Mouse (Mus musculus) heart, embryonic 15.5 days (tissue): Measurements from ENCODE around the gene Prdm16. TPM values are rescaled to one million over a fixed set of nuclear protein-coding genes. Genes with fewer than 3 reads are reported as not detected.

ENCODE experiments used
- ATAC-seq: fragments of 200-750 bp; cut with Nextera tagmentation; replicated peaks from 2 replicates; pipeline ENCODE4 v1.8.0; 2017; ENCODE audit warnings: low read depth, moderate TSS enrichment; ENCODE audit not compliant: insufficient number of reproducible peaks, insufficient read depth, low FRiP score
- H3K27ac ChIP-seq: fragments of 300-500 bp; sonication (generic); 2 replicates; pipeline ENCODE4 v1.5.1; 2015; ENCODE audit warnings: mild to moderate bottlenecking, inconsistent platforms
- H3K27me3 ChIP-seq: fragments of 300-500 bp; sonication (generic); 2 replicates; pipeline ENCODE4 v1.6.1; 2015; ENCODE audit warnings: inconsistent platforms
- H3K36me3 ChIP-seq: fragments of 300-500 bp; sonication (generic); 2 replicates; pipeline ENCODE4 v1.6.1; 2015; ENCODE audit warnings: mild to moderate bottlenecking, inconsistent platforms
- H3K4me1 ChIP-seq: fragments of 300-500 bp; sonication (generic); replicated peaks from 2 replicates; pipeline ENCODE4 v1.6.1; 2015; ENCODE audit warnings: inconsistent platforms
- H3K4me2 ChIP-seq: fragments of 300-500 bp; sonication (generic); 2 replicates; pipeline ENCODE4 v1.6.1; 2015; ENCODE audit warnings: inconsistent platforms, mild to moderate bottlenecking, moderate library complexity
- H3K4me3 ChIP-seq: fragments of 300-500 bp; sonication (generic); 2 replicates; pipeline ENCODE4 v1.5.1; 2015; ENCODE audit warnings: mild to moderate bottlenecking, inconsistent platforms
- H3K9ac ChIP-seq: fragments of 300-500 bp; sonication (generic); 2 replicates; pipeline ENCODE4 v1.6.1; 2015; ENCODE audit warnings: mild to moderate bottlenecking, inconsistent platforms
- H3K9me3 ChIP-seq: fragments of 300-500 bp; sonication (generic); replicated peaks from 2 replicates; pipeline ENCODE4 v1.6.1; 2016; ENCODE audit warnings: inconsistent platforms
- WGBS: fragments of 180-500 bp; shearing (Covaris S2); methylation state at CpG from one replicate; pipeline ENCODE4 v1.1.7; 2015; ENCODE audit warnings: mixed read lengths; 5-methylcytosine and 5-hydroxymethylcytosine counted together
- polyA plus RNA-seq: library from polyadenylated mRNA; unstranded; fragments of >200 nt; fragmentation: Nextera tagmentation; extraction: Ambion mirVana; gene quantifications from 2 replicates; pipeline ENCODE4 v1.2.1, GENCODE M21; 2015

The Prdm16 gene
- polyA plus RNA-seq, 1 experiment from 2014 or later, result 20.9 TPM

DNA sequence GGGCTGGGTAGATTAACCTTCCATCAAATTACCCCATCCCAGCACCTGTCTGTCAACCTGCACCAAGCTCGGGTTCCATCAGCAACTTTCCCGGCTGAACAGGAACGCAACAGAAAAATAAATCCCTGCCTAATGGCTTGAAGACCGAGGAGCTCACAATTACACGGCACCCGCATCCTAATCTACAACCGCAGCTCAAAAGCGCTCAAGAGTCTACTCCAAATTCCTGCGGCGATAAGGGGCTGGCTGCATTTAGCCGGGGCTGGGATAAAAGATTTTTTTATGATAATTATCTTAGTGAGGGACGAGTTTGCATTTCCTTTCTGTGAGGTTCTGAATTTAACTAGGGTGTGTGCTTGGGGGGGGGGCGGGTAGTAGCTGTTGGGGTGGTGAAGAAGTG, 284.4 kb downstream of the Prdm16 start:
- Histone ChIP-seq H3K27ac (peak overlapping the region; percentile 3; the same call in 1 of the 2 replicates), H3K4me3 (no peak overlapping the region), H3K9me3 (no peaks in the 10 kb centered on the region), H3K9ac (no peak overlapping the region), H3K4me1 (peaks cover 15% of the 10 kb centered on the region), H3K27me3 (0 out of 2 replicates have a peak, but pooled peaks cover 8% of the 10 kb centered on the region), H3K36me3 (no peaks in the 10 kb centered on the region), H3K4me2 (no peak overlapping the region)
- no peak for ATAC-seq
- WGBS, result 28% methylated on average over 13 of the region's 13 CpGs

GRCm38 (mm10) chr4:154348197-154348786, 288.4 kb downstream of the Prdm16 start:
- 0 out of 2 replicates have a peak, but pooled peaks cover 4% of the 10 kb centered on the region for H3K27me3 ChIP-seq
- 53% methylated on average over 11 of the region's 11 CpGs for WGBS
- ATAC-seq, result 0 out of 2 replicates have a peak, but pooled peaks have one; percentile 5
- no peak overlapping the region for H3K27ac ChIP-seq
- no peak overlapping the region for H3K4me2 ChIP-seq
- H3K4me1 ChIP-seq, result peaks cover 20% of the 10 kb centered on the region
- no peak overlapping the region for H3K9ac ChIP-seq
- no peaks in the 10 kb centered on the region for H3K36me3 ChIP-seq
- no peaks in the 10 kb centered on the region for H3K9me3 ChIP-seq
- H3K4me3 ChIP-seq, result no peak overlapping the region

DNA sequence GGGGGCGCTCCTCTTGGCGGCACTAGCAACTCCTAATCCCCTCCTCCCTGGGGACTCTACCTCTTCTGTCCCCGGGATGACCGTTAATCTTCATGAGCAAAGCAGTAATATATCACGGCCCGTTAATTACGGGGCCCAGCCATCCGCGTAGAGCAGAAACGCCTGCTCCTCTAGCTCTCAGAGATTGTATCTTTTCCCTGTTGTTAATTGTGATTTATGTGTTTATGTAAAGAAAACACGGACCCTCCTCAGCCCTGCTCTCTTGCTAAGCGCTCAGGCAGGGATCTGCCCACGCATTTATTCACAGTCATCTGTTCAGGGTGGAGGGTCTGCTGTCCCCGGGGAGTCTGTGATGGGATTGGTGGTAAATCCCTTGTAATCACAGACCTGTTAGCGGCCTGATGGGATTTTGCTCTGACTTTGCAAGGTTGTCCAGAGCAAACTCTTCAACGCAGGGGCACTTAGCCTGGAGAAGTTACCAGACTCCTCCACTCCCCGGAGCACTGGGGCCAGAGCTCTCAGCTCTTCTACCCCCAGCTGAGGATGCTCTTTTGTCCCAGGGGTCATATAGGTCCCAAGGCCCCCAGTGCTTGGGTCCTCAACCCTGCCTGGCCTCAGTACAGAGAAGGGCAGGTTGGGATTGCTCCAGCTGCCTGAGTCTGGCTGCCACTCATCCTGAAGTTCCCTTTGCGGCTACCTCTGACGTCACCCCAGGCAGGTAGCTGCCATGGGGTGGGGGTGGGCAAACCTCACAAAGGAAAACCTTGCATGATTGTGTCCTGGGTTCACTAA, 289.7 kb downstream of the Prdm16 start:
- ATAC-seq, result no peak
- no peaks in the 10 kb centered on the region for H3K9me3 ChIP-seq
- H3K9ac ChIP-seq, result no peak overlapping the region
- 0 out of 2 replicates have a peak, but pooled peaks cover 4% of the 10 kb centered on the region for H3K27me3 ChIP-seq
- WGBS, result 55% methylated on average over 19 of the region's 19 CpGs
- no peak overlapping the region for H3K27ac ChIP-seq
- no peak overlapping the region for H3K4me3 ChIP-seq
- peaks cover 10% of the 10 kb centered on the region for H3K4me1 ChIP-seq
- H3K36me3 ChIP-seq, result peaks cover 6% of the 10 kb centered on the region; the same call in 1 of the 2 replicates
- H3K4me2 ChIP-seq, result no peak overlapping the region

- peak; percentile 53; the same call in 1 of the 2 replicates for ATAC-seq
- H3K4me1 ChIP-seq, result peaks cover 35% of the 10 kb centered on the region
Measured at GRCm38 (mm10) chr4:154336650-154337049, 300.0 kb downstream of the Prdm16 start.

GRCm38 (mm10) chr4:154335761-154336160, 300.9 kb downstream of the Prdm16 start, which contains the start of gene B230104I21Rik:
TSS of gene B230104I21Rik (plus strand) at chr4:154336127.
- Histone ChIP-seq H3K9me3 (no peaks in the 10 kb centered on the region), H3K4me3 (peak within 1 kb of the TSS; percentile 26; the same call in 1 of the 2 replicates), H3K4me2 (peak within 1 kb of the TSS; percentile 51), H3K27me3 (0 out of 2 replicates have a peak, but pooled peaks cover 7% of the 10 kb centered on the region), H3K4me1 (peaks cover 43% of the 10 kb centered on the region), H3K9ac (no peak within 1 kb of the TSS; the same call in 1 of the 2 replicates), H3K27ac (peak within 1 kb of the TSS; percentile 67), H3K36me3 (no peaks in the 10 kb centered on the region)
- WGBS, result 74% methylated on average over 12 of the region's 12 CpGs
- no peak for ATAC-seq

More at GRCm38 (mm10) chr4:154336650-154337049, 300.0 kb downstream of the Prdm16 start:
- Histone ChIP-seq H3K9me3 (no peaks in the 10 kb centered on the region), H3K27me3 (0 out of 2 replicates have a peak, but pooled peaks cover 7% of the 10 kb centered on the region), H3K9ac (no peak overlapping the region; the same call in 1 of the 2 replicates), H3K4me3 (no peak overlapping the region), H3K27ac (peak overlapping the region; percentile 67), H3K36me3 (peaks cover 5% of the 10 kb centered on the region; the same call in 1 of the 2 replicates), H3K4me2 (no peak overlapping the region)
- WGBS, result 36% methylated on average over 10 of the region's 10 CpGs

DNA sequence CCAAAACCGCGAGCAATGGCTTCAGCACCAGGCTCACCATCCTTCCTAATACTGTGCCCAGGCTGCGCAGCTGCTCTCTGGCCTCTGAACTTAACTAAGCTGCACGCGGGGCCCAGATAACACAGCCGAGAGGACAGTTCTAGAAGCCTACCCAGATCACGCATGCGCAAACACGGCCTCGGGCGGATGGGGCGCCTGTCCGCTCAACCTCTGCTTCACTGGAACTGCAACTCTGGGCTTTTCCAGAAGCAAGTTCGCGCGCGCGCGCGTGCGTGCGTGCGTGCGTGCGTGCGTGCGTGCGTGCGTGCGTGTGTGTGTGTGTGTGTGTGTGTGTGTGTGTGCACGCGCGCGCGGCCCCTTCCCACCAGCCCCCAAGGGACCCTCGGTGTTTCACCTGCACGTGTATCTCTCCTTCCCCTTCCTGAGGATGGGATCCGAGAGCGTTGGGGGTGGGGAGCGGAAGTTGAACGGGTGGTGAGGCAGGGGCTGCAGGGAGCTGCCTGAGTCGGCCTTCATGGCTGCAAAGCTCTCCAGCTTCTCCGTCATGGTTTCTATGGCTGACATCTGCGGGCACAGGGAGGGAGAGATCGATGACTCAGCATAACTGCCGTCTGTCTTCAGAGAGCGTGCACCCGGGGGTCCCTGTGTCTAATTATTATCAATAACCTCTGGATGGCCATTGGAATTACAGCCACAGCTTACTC, 301.8 kb downstream of the Prdm16 start:
- H3K9me3 ChIP-seq, result no peaks in the 10 kb centered on the region
- no peaks in the 10 kb centered on the region for H3K36me3 ChIP-seq
- peaks cover 50% of the 10 kb centered on the region for H3K4me1 ChIP-seq
- peak overlapping the region; percentile 51 for H3K4me2 ChIP-seq
- 56% methylated on average over 48 of the region's 48 CpGs for WGBS
- peak overlapping the region; percentile 26; the same call in 1 of the 2 replicates for H3K4me3 ChIP-seq
- H3K27ac ChIP-seq, result no peak overlapping the region; the same call in 1 of the 2 replicates
- H3K9ac ChIP-seq, result peak overlapping the region; percentile 20
- H3K27me3 ChIP-seq, result 0 out of 2 replicates have a peak, but pooled peaks cover 7% of the 10 kb centered on the region
- ATAC-seq, result no peak

DNA sequence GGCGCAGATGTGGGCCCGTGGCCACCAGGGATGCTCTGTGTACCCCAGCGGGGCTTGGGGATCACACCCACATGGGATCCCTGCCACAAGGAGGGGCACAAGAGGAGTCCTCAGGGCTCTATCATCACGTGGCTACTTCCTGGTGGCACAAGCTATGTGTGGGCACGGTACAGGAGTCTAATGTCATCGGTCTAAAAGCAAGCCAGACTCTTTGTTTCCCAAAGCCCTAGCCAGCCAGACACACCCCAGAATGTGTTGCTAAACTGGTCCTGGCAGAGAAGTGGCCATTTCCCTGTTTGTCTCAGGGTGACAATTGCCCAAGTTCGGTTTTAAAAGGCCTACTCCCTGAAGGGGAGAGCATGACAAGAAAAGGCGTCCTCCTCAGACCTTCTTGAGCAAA, 303.4 kb downstream of the Prdm16 start:
- H3K9me3 ChIP-seq, result no peaks in the 10 kb centered on the region
- no peak overlapping the region for H3K4me2 ChIP-seq
- H3K9ac ChIP-seq, result no peak overlapping the region
- peak overlapping the region; percentile 64 for H3K27ac ChIP-seq
- H3K36me3 ChIP-seq, result no peaks in the 10 kb centered on the region
- peaks cover 62% of the 10 kb centered on the region for H3K4me1 ChIP-seq
- no peak for ATAC-seq
- peaks cover 4% of the 10 kb centered on the region; the same call in 1 of the 2 replicates for H3K27me3 ChIP-seq
- WGBS, result 58% methylated on average over 8 of the region's 8 CpGs
- no peak overlapping the region for H3K4me3 ChIP-seq

- Histone ChIP-seq H3K9me3 (no peaks in the 10 kb centered on the region), H3K27me3 (peaks cover 10% of the 10 kb centered on the region; the same call in 1 of the 2 replicates), H3K27ac (peak overlapping the region; percentile 96), H3K4me2 (no peak overlapping the region), H3K4me1 (peaks cover 52% of the 10 kb centered on the region), H3K36me3 (peaks cover 3% of the 10 kb centered on the region; the same call in 1 of the 2 replicates), H3K4me3 (no peak overlapping the region), H3K9ac (no peak overlapping the region)
- ATAC-seq, result no peak
- 57% methylated on average over 12 of the region's 12 CpGs for WGBS
Measured at GRCm38 (mm10) chr4:154331271-154331670, 305.4 kb downstream of the Prdm16 start.

DNA sequence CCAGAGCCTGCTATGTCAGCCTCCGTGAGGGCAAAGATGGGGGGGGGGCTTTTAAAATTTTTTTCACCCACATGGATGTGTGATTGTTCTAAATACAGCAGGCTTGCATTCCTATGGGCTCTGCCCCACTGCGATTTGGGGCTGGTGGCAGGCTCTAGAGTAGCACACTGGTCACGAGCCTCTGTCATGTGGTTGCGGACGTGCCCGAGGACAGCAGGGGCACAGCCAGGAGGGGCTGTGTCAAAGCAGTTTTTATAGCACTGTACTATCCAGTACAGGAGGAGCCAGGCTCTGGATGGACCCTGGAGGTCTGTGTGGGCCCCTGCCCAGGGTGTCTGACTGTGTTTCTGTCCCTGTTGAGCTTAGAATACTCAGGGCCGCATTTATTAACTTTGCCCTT, 306.7 kb downstream of the Prdm16 start:
- H3K4me2 ChIP-seq, result no peak overlapping the region
- H3K27me3 ChIP-seq, result peaks cover 10% of the 10 kb centered on the region; the same call in 1 of the 2 replicates
- peaks cover 60% of the 10 kb centered on the region for H3K4me1 ChIP-seq
- H3K27ac ChIP-seq, result peak overlapping the region; percentile 96
- H3K9me3 ChIP-seq, result no peaks in the 10 kb centered on the region
- WGBS, result 50% methylated on average over 7 of the region's 7 CpGs
- 0 out of 2 replicates have a peak overlapping the region, but pooled peaks have one; percentile 20 for H3K9ac ChIP-seq
- H3K4me3 ChIP-seq, result no peak overlapping the region
- ATAC-seq, result peak; percentile 91
- peaks cover 3% of the 10 kb centered on the region; the same call in 1 of the 2 replicates for H3K36me3 ChIP-seq

DNA sequence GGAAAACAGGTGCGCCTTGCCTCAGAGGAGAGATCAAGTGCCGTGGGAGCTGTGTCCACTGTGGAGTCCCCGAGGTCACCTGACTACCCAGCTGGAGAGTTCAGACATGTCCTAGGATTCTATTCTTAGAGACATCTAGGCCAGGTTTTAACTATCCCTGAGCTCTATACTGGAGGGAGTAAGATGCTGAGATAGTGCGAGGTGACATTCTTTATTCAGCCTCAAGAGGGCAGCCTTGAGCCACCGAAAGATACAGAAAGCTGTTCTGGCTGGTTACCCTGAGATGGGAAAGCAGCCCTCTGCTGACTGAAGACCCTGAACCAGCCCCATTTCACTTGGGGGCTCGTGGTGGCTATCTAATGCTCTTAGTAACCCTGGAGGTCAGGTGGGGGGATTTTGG, 307.8 kb downstream of the Prdm16 start:
- Histone ChIP-seq H3K9ac (peak overlapping the region; percentile 18; the same call in 1 of the 2 replicates), H3K4me2 (no peak overlapping the region), H3K4me3 (no peak overlapping the region), H3K27me3 (peaks cover 10% of the 10 kb centered on the region; the same call in 1 of the 2 replicates), H3K4me1 (peaks cover 49% of the 10 kb centered on the region), H3K27ac (peak overlapping the region; percentile 96), H3K9me3 (no peaks in the 10 kb centered on the region), H3K36me3 (peaks cover 3% of the 10 kb centered on the region; the same call in 1 of the 2 replicates)
- 9% methylated on average over 6 of the region's 6 CpGs for WGBS
- ATAC-seq, result 0 out of 2 replicates have a peak, but pooled peaks have one; percentile 2
